Mouse (Mus musculus) CD8-positive naive resting alpha-beta T cell, adult 57 days (primary cell): ENCODE results near the gene Adamts1. TPM values are rescaled to one million over a fixed set of nuclear protein-coding genes. Genes with fewer than 3 reads are reported as not detected.

Experiments used
- total RNA-seq: library from RNA; stranded (reverse); gene quantifications from one replicate; pipeline ENCODE4 v1.2.4, GENCODE M21; 2023

Gene Adamts1
- total RNA-seq: 0.12 TPM

GRCm38 (mm10) chr16:85802954-85803353, at the start of gene Adamts1:
TSS of gene Adamts1 (minus strand) at chr16:85803113.

Other genes starting within 250 kb of the Adamts1 start
- not detected for gene Cyyr1, start 249.7 kb downstream of the Adamts1 start, total RNA-seq
- gene Adamts5, start 98.7 kb upstream of the Adamts1 start, total RNA-seq: not detected